Mouse (Mus musculus): ENCODE results near the gene Alpk3.
"Not testable (repeated sequence)": the region's sequence is repeated elsewhere in the genome, so short reads cannot be mapped to it uniquely, and the experiment has no call there.

Gene Alpk3

GRCm38 (mm10) chr7:81125215-81126175 lies 68.1 kb downstream of the Alpk3 start:
- in situ Hi-C loops (cut with MboI; ENCODE audit: low sequenced_read_pairs): no loop called here

- in situ Hi-C loops (cut with MboI; ENCODE audit: low sequenced_read_pairs): no loop called here
Observed at GRCm38 (mm10) chr7:81131864-81132263, 74.5 kb downstream of the Alpk3 start.

DNA sequence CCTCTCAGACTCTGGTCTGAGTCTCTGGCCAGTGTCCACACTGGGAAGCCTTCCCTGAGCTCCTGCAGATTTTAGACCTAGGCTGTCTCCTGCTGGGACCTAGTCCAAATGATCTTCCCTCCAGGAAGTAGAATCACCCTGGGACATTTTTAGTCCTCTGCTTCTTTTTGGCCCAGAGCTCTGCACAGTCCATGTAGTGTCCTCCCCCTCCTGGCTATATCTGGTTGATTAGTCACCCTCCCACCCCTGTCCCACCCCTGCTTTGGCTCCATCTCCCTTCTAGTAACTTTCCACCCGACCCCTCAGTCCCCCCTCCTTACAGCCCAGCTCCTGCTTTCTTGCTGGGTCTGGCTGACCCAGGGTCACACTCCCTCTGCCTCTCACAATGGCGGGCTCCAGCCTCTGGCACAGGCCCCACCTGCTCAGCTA lies 75.5 kb downstream of the Alpk3 start:
- in situ Hi-C loops (cut with MboI; ENCODE audit: low sequenced_read_pairs): no loop called here

DNA sequence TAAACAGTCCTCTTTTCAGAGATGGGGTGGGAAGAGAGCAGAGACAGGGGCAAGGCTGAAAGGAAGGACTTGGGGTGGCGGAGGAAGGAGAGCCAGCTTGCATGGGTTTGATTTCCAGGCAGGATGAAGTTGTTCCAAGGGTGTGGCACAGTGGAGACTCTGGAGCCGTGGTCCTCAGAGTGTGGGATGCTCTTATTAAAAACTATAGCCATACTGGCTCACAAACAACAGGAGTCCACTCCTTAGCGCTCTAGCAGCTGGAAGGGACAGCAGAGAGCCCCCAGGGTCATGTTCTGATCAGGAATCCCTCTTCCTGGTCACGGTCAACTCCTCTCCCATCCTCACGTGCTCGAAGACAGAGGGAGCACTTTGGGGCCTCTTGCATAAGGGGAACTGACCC lies 76.0 kb downstream of the Alpk3 start:
- in situ Hi-C loops (cut with MboI; ENCODE audit: low sequenced_read_pairs): no loop called here

GRCm38 (mm10) chr7:81133941-81134340 lies 76.5 kb downstream of the Alpk3 start:
- in situ Hi-C loops (cut with MboI; ENCODE audit: low sequenced_read_pairs): no loop called here

GRCm38 (mm10) chr7:81134614-81135067 lies 77.2 kb downstream of the Alpk3 start:
- in situ Hi-C loops (cut with MboI; ENCODE audit: low sequenced_read_pairs): no loop called here

DNA sequence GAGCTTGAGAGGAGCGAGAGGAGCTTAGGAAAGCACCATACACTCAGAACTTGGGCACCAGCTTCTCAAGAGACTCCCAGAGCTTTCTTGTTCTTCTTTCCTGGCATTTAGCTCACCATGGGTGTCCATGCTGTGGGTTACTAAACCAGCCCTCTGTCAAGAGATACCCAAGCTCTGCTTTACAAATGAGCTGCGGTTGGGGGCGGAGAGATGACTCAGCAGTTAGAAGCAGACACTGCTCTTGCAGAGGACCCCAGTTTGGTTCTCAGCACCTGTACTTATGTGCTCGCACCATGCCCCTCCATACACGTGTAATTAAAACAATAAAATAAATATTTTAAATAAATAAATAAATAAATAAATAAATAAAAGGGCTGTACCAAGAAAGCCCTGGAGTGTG lies 79.9 kb downstream of the Alpk3 start:
- in situ Hi-C loops (cut with MboI; ENCODE audit: low sequenced_read_pairs): no loop called here

- in situ Hi-C loops (cut with MboI; ENCODE audit: low sequenced_read_pairs): no loop called here
Observed at GRCm38 (mm10) chr7:81139100-81139499, 81.7 kb downstream of the Alpk3 start.

GRCm38 (mm10) chr7:81139671-81140404 lies 82.4 kb downstream of the Alpk3 start:
- in situ Hi-C loops (cut with MboI; ENCODE audit: low sequenced_read_pairs): no loop called here

GRCm38 (mm10) chr7:81141541-81141940 lies 84.1 kb downstream of the Alpk3 start:
- in situ Hi-C loops (cut with MboI; ENCODE audit: low sequenced_read_pairs): no loop called here

DNA sequence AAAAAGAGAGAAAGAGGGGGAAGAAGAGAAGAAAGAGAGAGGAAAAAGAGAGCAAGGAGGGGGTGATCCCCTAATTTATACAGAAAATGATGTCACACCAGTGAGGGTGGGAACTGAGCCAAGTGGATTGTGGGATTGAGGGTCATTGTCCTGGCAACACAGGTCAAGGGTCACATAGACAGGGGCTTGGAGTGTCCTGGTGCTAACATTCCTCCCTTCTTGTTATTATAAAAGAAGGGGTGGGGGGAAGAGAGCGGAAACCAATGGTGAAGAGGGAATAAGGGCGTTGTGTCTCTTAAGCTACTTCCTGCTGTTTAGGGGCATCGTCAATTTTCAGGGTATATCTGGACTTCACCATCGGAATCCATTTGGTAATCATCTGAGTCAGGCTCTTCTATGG lies 85.7 kb downstream of the Alpk3 start:
- in situ Hi-C loops (cut with MboI; ENCODE audit: low sequenced_read_pairs): not testable (repeated sequence)

- in situ Hi-C loops (cut with MboI; ENCODE audit: low sequenced_read_pairs): no loop called here
Observed at GRCm38 (mm10) chr7:81149759-81150158, 92.4 kb downstream of the Alpk3 start.

- in situ Hi-C loops (cut with MboI; ENCODE audit: low sequenced_read_pairs): no loop called here
Observed at GRCm38 (mm10) chr7:81151216-81151615, 93.8 kb downstream of the Alpk3 start.

DNA sequence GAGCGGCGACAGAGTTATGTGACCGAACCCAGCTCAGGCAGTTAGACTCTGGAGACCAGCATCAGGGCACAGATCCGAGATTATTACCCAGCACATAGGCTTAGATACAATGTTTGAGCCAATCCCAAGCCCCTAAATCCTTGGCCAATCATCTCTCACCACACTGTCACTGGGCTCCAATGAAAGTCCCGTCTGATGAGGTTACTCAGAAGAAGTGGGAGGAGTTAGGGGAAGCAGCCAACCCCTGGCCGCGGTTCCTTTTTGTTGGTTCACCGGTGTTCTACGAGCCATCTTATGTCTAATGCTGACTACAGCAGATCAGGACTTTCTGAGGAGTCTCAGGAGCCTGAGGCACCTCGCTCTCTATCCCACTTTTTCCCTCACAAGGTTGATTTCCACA lies 94.9 kb downstream of the Alpk3 start:
- in situ Hi-C loops (cut with MboI; ENCODE audit: low sequenced_read_pairs): no loop called here

DNA sequence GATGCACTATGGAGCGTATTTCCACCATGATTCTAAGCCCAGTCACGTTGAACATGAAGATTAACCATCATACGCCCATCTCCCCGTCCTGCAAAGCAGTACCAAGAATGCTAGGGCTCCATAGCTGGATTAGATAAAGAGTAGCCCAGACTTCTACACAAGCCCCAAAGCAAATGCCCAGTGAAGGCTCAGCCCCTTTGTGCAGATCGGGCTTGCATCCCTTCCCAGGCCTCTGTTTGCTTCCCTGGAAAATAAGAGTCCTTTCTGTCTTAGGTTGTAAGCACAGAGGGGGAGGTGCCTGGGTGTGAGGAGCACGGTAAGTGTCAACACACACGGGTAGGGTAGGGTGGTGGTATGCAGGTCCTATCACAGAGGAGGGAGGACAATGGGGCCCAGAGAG lies 95.4 kb downstream of the Alpk3 start:
- in situ Hi-C loops (cut with MboI; ENCODE audit: low sequenced_read_pairs): no loop called here

DNA sequence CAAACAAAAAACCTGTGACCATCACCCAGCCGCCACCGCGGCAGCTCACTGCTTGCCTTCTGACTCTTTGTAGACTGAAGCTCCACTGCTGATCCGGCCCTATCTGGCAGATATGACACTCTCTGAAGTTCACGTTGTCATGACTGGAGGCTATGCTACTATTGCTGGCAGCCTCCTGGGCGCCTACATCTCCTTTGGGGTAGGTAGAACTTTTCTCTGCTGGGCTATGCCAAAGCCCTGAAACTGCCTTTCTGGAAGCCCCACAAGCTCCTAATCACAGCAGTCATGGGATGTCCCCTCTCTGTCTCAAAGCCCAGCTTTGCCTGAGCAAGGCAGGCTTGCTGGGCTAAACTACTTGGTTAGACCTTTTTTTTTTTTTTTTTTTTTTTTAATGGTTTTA lies 95.9 kb downstream of the Alpk3 start:
- in situ Hi-C loops (cut with MboI; ENCODE audit: low sequenced_read_pairs): no loop called here

- in situ Hi-C loops (cut with MboI; ENCODE audit: low sequenced_read_pairs): not testable (repeated sequence)
Observed at GRCm38 (mm10) chr7:81154244-81154643, 96.8 kb downstream of the Alpk3 start.

- in situ Hi-C loops (cut with MboI; ENCODE audit: low sequenced_read_pairs): loop anchor here (5.0 kb wide), 1 partner anchor 298 kb away; no protein-coding TSS in a partner anchor
Observed at GRCm38 (mm10) chr7:81154960-81155359, 97.6 kb downstream of the Alpk3 start.
